24 mouse cellular contexts compared by ENCODE assay signal in the genomic region with DNA sequence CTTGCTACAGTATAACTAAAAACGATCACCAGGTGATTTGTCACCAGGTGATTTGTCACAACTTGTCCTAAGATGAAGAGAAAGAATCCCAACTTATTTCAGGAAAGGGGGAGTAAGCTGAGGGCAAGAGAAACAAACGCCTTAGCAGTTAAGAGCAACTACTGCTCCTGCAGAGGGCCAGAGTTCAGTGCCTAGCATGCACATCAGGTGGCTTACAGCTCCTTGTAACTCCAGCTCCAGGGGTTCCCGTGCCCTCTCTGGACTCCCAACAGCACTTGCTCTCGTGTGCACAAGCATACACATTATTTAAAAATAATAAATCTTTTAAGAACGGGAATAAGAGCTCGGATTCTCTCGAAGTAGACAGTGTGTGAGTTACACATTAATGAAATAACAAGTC. TPM values are rescaled to one million over a fixed set of nuclear protein-coding genes. Genes with fewer than 3 reads are reported as not detected.
DNase-seq lines count a peak whose midpoint lies in the region; ATAC-seq and TF ChIP-seq lines count a peak whose summit lies in the region.
"Had no signal": no experiment of that assay in that cellular context is flagged by ENCODE, and none has a peak within 500 bp of the region (broad histone marks: within the 10 kb centered on the region; RNA-seq: fewer than 3 reads in every experiment).

No protein-coding gene starts in this region.

- 54% methylated on average over 7 of the region's 7 CpGs for WGBS in heart, embryonic 11.5 days (ENCODE audit: insufficient replicate concordance)
- WGBS in kidney, embryonic 14.5 days, result 45% methylated on average over 7 of the region's 7 CpGs
- 61% methylated on average over 7 of the region's 7 CpGs for WGBS in midbrain, embryonic 15.5 days
- WGBS in midbrain, postnatal 0 days, result 70% methylated on average over 7 of the region's 7 CpGs

- no peaks in the 10 kb centered on the region for H3K9me3 ChIP-seq in heart, embryonic 11.5 days (replicated peaks; ENCODE audit: control insufficient read depth, low read length)
- H3K9me3 ChIP-seq in kidney, embryonic 14.5 days (ENCODE audit: control insufficient read depth, low read length), result no peaks in the 10 kb centered on the region
- H3K9me3 ChIP-seq in midbrain, embryonic 15.5 days, result no peaks in the 10 kb centered on the region
- no peaks in the 10 kb centered on the region for H3K9me3 ChIP-seq in midbrain, postnatal 0 days (ENCODE audit: low read length)
- H3K9me3 ChIP-seq: forebrain, embryonic 10.5 days; forebrain, embryonic 13.5 days; heart, embryonic 13.5 days had no signal

- no peak overlapping the region for H3K9ac ChIP-seq in heart, embryonic 11.5 days (ENCODE audit: low read depth, low read length)
- H3K9ac ChIP-seq in kidney, embryonic 14.5 days (ENCODE audit: low read depth, low read length), result no peak overlapping the region
- no peak overlapping the region for H3K9ac ChIP-seq in midbrain, embryonic 15.5 days
- H3K9ac ChIP-seq in midbrain, postnatal 0 days (replicated peaks; ENCODE audit: low read length, poor library complexity, severe bottlenecking), result no peak overlapping the region
- H3K9ac ChIP-seq: forebrain, embryonic 13.5 days; forebrain, postnatal 0 days; heart, embryonic 13.5 days; hindbrain, embryonic 14.5 days had no signal

- H3K27ac ChIP-seq in heart, embryonic 11.5 days (ENCODE audit: low read depth, low read length), result no peak overlapping the region
- H3K27ac ChIP-seq in kidney, embryonic 14.5 days (ENCODE audit: low read depth, low read length), result no peak overlapping the region
- H3K27ac ChIP-seq in midbrain, embryonic 15.5 days, result no peak overlapping the region
- H3K27ac ChIP-seq in midbrain, postnatal 0 days (ENCODE audit: low read depth, low read length), result no peak overlapping the region
- H3K27ac ChIP-seq: forebrain, embryonic 10.5 days; forebrain, embryonic 13.5 days; gastrocnemius, adult 2 months; heart, embryonic 13.5 days; hindbrain, embryonic 14.5 days had no signal

- no peak for TF ChIP-seq CTCF in midbrain, postnatal 0 days (IDR thresholded peaks at IDR 0.05)

- no peaks in the 10 kb centered on the region for H3K36me3 ChIP-seq in heart, embryonic 11.5 days (ENCODE audit: control insufficient read depth, insufficient read depth, low read length)
- H3K36me3 ChIP-seq in kidney, embryonic 14.5 days (ENCODE audit: control insufficient read depth, insufficient read depth, low read length), result no peaks in the 10 kb centered on the region
- H3K36me3 ChIP-seq in midbrain, embryonic 15.5 days (replicated peaks), result no peaks in the 10 kb centered on the region
- H3K36me3 ChIP-seq in midbrain, postnatal 0 days (ENCODE audit: insufficient read depth, low read length), result no peaks in the 10 kb centered on the region
- H3K36me3 ChIP-seq: forebrain, embryonic 10.5 days; heart, embryonic 13.5 days had no signal

- no peak overlapping the region for H3K4me2 ChIP-seq in heart, embryonic 11.5 days
- H3K4me2 ChIP-seq in kidney, embryonic 14.5 days (replicated peaks; ENCODE audit: low read depth, low read length), result no peak overlapping the region
- H3K4me2 ChIP-seq in midbrain, embryonic 15.5 days, result peak overlapping the region; percentile 15; the same call in 1 of the 2 replicates
- no peak overlapping the region for H3K4me2 ChIP-seq in midbrain, postnatal 0 days (ENCODE audit: low read depth, low read length, poor library complexity, severe bottlenecking)
- H3K4me2 ChIP-seq: forebrain, embryonic 13.5 days; heart, embryonic 13.5 days had no signal

- peak; percentile 55 for DNase-seq in heart, adult 11 months
- peak; percentile 42 for DNase-seq in kidney, adult 9 months
- DNase-seq in midbrain, postnatal 0 days (ENCODE audit: low spot score), result no peak
- DNase-seq in kidney, postnatal 36 days, result peak; percentile 55 to 59
- no peak for DNase-seq in cerebellum, postnatal 10 days
- DNase-seq: adrenal gland, adult 8-10 months; adrenal gland, postnatal 25 days; cerebellum, adult 11-12 months; cerebellum, adult 8-10 months; cerebellum, postnatal 14 days; forebrain, postnatal 0 days; gastrocnemius, adult 2 months; gastrocnemius, postnatal 14 days; heart, adult 18-20 months; heart, postnatal 14 days; heart, postnatal 4 days had no signal

- H3K27me3 ChIP-seq in heart, embryonic 11.5 days (ENCODE audit: control insufficient read depth, insufficient read depth, low read length), result peaks cover 15% of the 10 kb centered on the region
- peaks cover 30% of the 10 kb centered on the region for H3K27me3 ChIP-seq in kidney, embryonic 14.5 days (ENCODE audit: control insufficient read depth, insufficient read depth, low read length)
- H3K27me3 ChIP-seq in midbrain, embryonic 15.5 days (replicated peaks), result peaks cover 15% of the 10 kb centered on the region
- peaks cover 26% of the 10 kb centered on the region for H3K27me3 ChIP-seq in midbrain, postnatal 0 days (ENCODE audit: insufficient read depth, low read length)

- ATAC-seq in heart, embryonic 11.5 days (replicated peaks; ENCODE audit: insufficient number of reproducible peaks, low FRiP score, low TSS enrichment), result no peak
- no peak for ATAC-seq in kidney, embryonic 14.5 days (ENCODE audit: low FRiP score, low TSS enrichment)
- no peak for ATAC-seq in midbrain, embryonic 15.5 days (replicated peaks)
- ATAC-seq in midbrain, postnatal 0 days (ENCODE audit: low FRiP score), result no peak
- ATAC-seq: activated CD4-positive, CD25-positive, alpha-beta regulatory T cell, adult 4 months; forebrain, embryonic 13.5 days; forebrain, postnatal 0 days had no signal

- H3K4me3 ChIP-seq in heart, embryonic 11.5 days (ENCODE audit: low read depth, low read length), result no peak overlapping the region
- H3K4me3 ChIP-seq in kidney, embryonic 14.5 days (ENCODE audit: low read length), result no peak overlapping the region
- no peak overlapping the region for H3K4me3 ChIP-seq in midbrain, embryonic 15.5 days
- H3K4me3 ChIP-seq in midbrain, postnatal 0 days (ENCODE audit: low read depth, low read length), result no peak overlapping the region
- H3K4me3 ChIP-seq: forebrain, embryonic 10.5 days; forebrain, embryonic 13.5 days; heart, embryonic 13.5 days had no signal

- peaks cover 13% of the 10 kb centered on the region for H3K4me1 ChIP-seq in heart, embryonic 11.5 days (ENCODE audit: control insufficient read depth, insufficient read depth, low read length)
- peaks cover 13% of the 10 kb centered on the region for H3K4me1 ChIP-seq in kidney, embryonic 14.5 days (ENCODE audit: control insufficient read depth, insufficient read depth, low read length)
- H3K4me1 ChIP-seq in midbrain, embryonic 15.5 days, result peaks cover 27% of the 10 kb centered on the region
- H3K4me1 ChIP-seq in midbrain, postnatal 0 days (ENCODE audit: insufficient read depth, low read length), result 0 out of 2 replicates have a peak, but pooled peaks cover 5% of the 10 kb centered on the region

RNA-seq across cellular contexts. Expression of a gene that starts 3.2 kb away (rescaled TPM):
- 39.3 and 45.4 TPM in 2 replicates for polyA plus RNA-seq in heart, embryonic 11.5 days (2014; fragmentation: Nextera tagmentation; extraction: Ambion mirVana)
- 25.1 and 31.0 TPM in 2 replicates for polyA plus RNA-seq in kidney, embryonic 14.5 days (2014; fragmentation: Nextera tagmentation; extraction: Ambion mirVana)
- polyA plus RNA-seq in midbrain, embryonic 15.5 days (2015; fragmentation: Nextera tagmentation; extraction: Ambion mirVana), result 36.7 and 41.1 TPM in 2 replicates
- 39.8 and 54.3 TPM in 2 replicates for total RNA-seq in midbrain, postnatal 0 days (2014; rRNA removed)
- 21.6 and 28.7 TPM in 2 replicates for polyA plus RNA-seq in midbrain, postnatal 0 days (2015; fragmentation: Nextera tagmentation; extraction: Ambion mirVana)

Comparison
In these comparisons a context has a peak if more than half of its experiments do, and no peak if none do; other contexts are left out.
1. DNase-seq: peak in heart, adult 11 months (single experiment), kidney, adult 9 months (single experiment) and kidney, postnatal 36 days (2 of 2); none in midbrain, postnatal 0 days (single experiment) and cerebellum, postnatal 10 days (0 of 2).